Mouse (Mus musculus) forebrain, embryonic 11.5 days (tissue): ENCODE data around the gene Tnik. TPM values are rescaled to one million over a fixed set of nuclear protein-coding genes. Genes with fewer than 3 reads are reported as not detected.

Experiments
- ATAC-seq: fragments of 200-750 bp; cut with Nextera tagmentation; replicated peaks from 2 replicates; pipeline ENCODE4 v1.8.0; 2017; ENCODE audit warnings: moderate TSS enrichment; ENCODE audit not compliant: low FRiP score
- DNase-seq: peaks from one replicate; pipeline ENCODE4 v3.0.0-alpha.2; 2017; ENCODE audit warnings: low spot score
- H3K27ac ChIP-seq: fragments of 300-500 bp; sonication (generic); 2 replicates; pipeline ENCODE4 v1.5.1; 2014; ENCODE audit warnings: low read depth, low read length
- H3K27me3 ChIP-seq: fragments of 300-500 bp; sonication (generic); 2 replicates; pipeline ENCODE4 v1.6.1; 2014; ENCODE audit warnings: mild to moderate bottlenecking, low read length, mixed read lengths; ENCODE audit not compliant: control insufficient read depth, insufficient read depth
- H3K36me3 ChIP-seq: fragments of 300-500 bp; sonication (generic); 2 replicates; pipeline ENCODE4 v1.6.1; 2014; ENCODE audit warnings: mild to moderate bottlenecking, low read length, moderate library complexity, mixed read lengths; ENCODE audit not compliant: control insufficient read depth, insufficient read depth
- H3K4me1 ChIP-seq: fragments of 300-500 bp; sonication (generic); replicated peaks from 2 replicates; pipeline ENCODE4 v1.6.1; 2014; ENCODE audit warnings: low read length, mixed read lengths; ENCODE audit not compliant: control insufficient read depth, insufficient read depth
- H3K4me2 ChIP-seq: fragments of 300-500 bp; sonication (generic); 2 replicates; pipeline ENCODE4 v1.6.1; 2014; ENCODE audit warnings: low read depth, mild to moderate bottlenecking, low read length, moderate library complexity, mixed read lengths; ENCODE audit not compliant: severe bottlenecking
- H3K4me3 ChIP-seq: fragments of 300-500 bp; sonication (generic); 2 replicates; pipeline ENCODE4 v1.5.1; 2014; ENCODE audit warnings: low read depth, low read length
- H3K9ac ChIP-seq: fragments of 300-500 bp; sonication (generic); 2 replicates; pipeline ENCODE4 v1.6.1; 2014; ENCODE audit warnings: low read length
- H3K9me3 ChIP-seq: fragments of 300-500 bp; sonication (generic); 2 replicates; pipeline ENCODE4 v1.6.1; 2016; ENCODE audit warnings: low read length, mixed read lengths; ENCODE audit not compliant: control insufficient read depth
- WGBS: fragments of 180-500 bp; shearing (Covaris S2); extraction: QIAGEN DNeasy Blood & Tissue Kit; methylation state at CpG from one replicate; pipeline ENCODE4 v1.1.7; 2014; 5-methylcytosine and 5-hydroxymethylcytosine counted together
- polyA plus RNA-seq: library from polyadenylated mRNA; unstranded; fragments of >200 nt; fragmentation: Nextera tagmentation; extraction: Ambion mirVana; gene quantifications from 2 replicates; pipeline ENCODE4 v1.2.1, GENCODE M21; 2014

Tnik gene
- polyA plus RNA-seq, 1 experiment from 2014 or later: 21.7 TPM

DNA sequence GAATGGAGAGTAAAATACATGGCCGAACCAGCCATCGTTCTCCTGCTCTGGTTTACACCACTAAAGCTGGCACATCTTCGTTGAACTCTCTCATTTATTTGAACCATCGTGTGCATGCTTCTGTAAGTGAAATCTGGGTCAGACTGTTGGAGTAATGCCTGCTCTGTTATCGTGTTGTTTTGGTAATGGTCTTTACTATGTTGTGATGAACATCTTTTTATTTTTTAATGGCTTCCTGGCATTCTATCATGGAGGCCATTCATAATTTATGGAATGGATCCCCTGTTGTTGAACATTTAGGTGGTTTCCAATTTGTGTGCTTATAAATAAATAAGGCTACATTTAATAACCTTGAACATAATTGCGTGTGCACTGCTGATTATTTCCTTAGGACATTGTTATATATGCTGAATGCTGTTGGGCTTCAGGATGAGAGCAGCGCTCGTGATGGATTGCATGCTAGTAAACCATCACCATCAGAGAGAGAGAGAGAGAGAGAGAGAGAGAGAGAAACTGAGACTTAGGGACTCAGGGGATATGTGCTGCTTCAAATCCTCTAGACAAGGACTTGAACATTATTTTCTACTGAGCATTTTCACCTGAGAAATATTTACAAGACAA is 62.7 kb downstream of the Tnik start:
- Histone ChIP-seq H3K36me3 (no peaks in the 10 kb centered on the region), H3K27ac (no peak overlapping the region), H3K9me3 (no peaks in the 10 kb centered on the region), H3K27me3 (no peaks in the 10 kb centered on the region), H3K4me1 (no peaks in the 10 kb centered on the region), H3K4me3 (no peak overlapping the region), H3K4me2 (no peak overlapping the region), H3K9ac (no peak overlapping the region)
- DNase-seq: no peak
- no peak for ATAC-seq
- 89% methylated on average over 8 of the region's 8 CpGs for WGBS

DNA sequence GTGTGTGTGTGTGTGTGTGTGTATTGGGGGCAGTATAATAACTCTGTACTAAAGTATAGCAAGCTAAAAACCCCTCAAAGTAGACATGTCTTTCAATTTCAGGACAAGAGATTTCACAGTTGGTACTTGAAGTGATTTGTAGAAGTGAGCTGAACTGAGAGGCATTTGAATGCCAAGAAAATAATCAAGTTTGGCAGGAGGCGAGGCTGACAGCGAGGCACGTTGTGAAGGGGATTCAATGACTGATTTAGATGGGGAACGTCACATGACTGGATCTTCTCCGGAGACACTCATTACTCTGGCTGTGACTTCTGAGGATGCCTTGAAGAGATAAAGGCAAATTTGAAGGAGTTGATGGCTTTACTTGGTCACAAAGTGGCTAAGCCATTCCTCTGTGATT is 69.3 kb downstream of the Tnik start:
- DNase-seq: no peak

DNA sequence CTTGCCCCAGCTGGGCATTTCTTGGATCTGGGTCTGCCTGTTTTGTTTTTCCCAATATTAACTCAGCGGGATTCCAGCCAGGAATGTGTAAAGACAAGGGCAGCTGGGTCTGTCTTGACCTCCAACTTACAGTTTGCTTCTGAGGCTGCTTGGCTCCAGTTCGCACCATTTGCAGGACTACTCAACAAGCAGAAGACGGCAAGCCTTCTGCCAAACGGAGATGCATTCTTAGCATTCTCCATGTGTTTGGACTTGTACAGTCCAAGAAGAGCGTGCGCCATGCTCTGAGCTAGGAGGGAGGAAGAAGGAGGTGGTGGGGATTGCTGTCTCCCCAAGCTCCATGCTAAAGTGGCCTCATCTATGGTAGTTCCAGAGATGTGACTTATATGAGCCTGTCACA is 70.9 kb downstream of the Tnik start:
- DNase-seq (no peak), ATAC-seq (no peak)
- Histone ChIP-seq H3K27me3 (no peaks in the 10 kb centered on the region), H3K36me3 (no peaks in the 10 kb centered on the region), H3K27ac (no peak overlapping the region), H3K9ac (no peak overlapping the region), H3K4me3 (no peak overlapping the region), H3K9me3 (no peaks in the 10 kb centered on the region), H3K4me1 (no peaks in the 10 kb centered on the region), H3K4me2 (no peak overlapping the region)
- whole genome bisulfite sequencing: 84% methylated on average over 6 of the region's 6 CpGs

More for the DNA sequence above, 69.3 kb downstream of the Tnik start:
- Histone ChIP-seq H3K9me3 (no peaks in the 10 kb centered on the region), H3K4me3 (no peak overlapping the region), H3K4me2 (no peak overlapping the region), H3K27ac (no peak overlapping the region), H3K36me3 (no peaks in the 10 kb centered on the region), H3K4me1 (no peaks in the 10 kb centered on the region), H3K27me3 (no peaks in the 10 kb centered on the region), H3K9ac (no peak overlapping the region)
- 82% methylated on average over 5 of the region's 5 CpGs for WGBS
- no peak for ATAC-seq

DNA sequence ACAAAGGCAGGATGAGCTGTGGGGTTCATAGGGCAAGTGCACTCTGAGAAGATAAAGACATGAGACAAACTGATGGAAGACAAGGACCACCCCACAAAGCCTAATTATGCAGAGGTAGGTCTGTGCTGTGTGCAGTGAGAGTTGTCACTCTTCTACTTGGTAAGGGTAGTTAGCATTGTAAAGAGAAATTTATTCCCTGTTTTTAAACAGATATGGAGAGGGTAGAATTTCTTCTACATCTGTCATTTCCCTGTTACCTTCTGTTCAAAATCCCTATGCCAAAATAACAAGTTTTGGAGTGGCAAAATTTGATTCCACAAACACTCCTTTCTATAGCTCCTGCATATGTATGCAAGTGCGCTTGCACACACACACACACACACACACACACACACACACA is 71.5 kb downstream of the Tnik start:
- no peaks in the 10 kb centered on the region for H3K27me3 ChIP-seq
- WGBS: 100% methylated on average over 1 of the region's 1 CpGs
- H3K4me2 ChIP-seq: no peak overlapping the region
- H3K4me1 ChIP-seq: no peaks in the 10 kb centered on the region
- ATAC-seq (no peak), DNase-seq (no peak)
- no peak overlapping the region for H3K27ac ChIP-seq
- no peak overlapping the region for H3K9ac ChIP-seq
- no peaks in the 10 kb centered on the region for H3K9me3 ChIP-seq
- no peaks in the 10 kb centered on the region for H3K36me3 ChIP-seq
- H3K4me3 ChIP-seq: no peak overlapping the region

DNA sequence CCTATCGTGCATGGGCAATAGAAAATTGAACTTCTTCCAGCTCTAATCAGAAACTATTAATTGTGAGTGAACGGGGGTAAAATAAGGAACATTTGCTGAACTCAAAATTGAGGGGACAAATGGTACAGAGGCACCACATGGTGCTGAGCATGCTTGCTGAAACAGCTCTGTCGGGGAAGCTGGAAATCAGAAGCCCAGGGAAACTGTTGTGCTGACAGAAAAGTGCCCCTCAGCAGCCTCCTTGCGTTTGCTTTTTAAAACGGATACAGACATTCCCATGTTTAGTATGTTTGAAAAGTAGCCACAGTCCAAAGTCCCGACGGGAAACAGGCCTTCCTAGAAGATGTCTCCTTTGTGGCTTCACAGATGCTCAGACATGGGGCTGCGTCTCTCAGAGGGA is 77.1 kb downstream of the Tnik start:
- no peak for DNase-seq
- Histone ChIP-seq H3K9ac (no peak overlapping the region), H3K27me3 (no peaks in the 10 kb centered on the region), H3K4me1 (no peaks in the 10 kb centered on the region), H3K27ac (no peak overlapping the region), H3K4me3 (no peak overlapping the region), H3K4me2 (no peak overlapping the region), H3K9me3 (no peaks in the 10 kb centered on the region), H3K36me3 (no peaks in the 10 kb centered on the region)
- no peak for ATAC-seq
- 85% methylated on average over 8 of the region's 8 CpGs for WGBS

DNA sequence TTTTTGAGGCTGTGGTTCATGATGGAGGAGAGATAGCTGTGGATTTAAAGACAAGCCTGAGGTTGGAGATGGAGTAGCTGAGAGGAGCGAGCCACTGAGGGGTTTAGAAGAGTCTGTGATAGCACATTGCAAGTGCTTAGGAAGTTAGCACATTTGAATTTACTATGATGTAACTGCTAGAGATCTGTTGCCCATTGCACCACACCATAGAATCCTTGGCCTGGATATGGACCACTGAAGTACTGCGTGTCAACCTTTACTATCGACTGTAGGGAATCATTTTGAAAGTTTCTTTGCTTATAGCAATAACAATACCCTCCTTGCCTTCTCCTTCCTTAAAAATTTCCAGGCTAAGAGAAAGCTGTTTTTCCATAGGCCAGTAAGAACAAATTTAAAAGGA is 80.2 kb downstream of the Tnik start:
- WGBS: 94% methylated on average over 3 of the region's 3 CpGs

DNA sequence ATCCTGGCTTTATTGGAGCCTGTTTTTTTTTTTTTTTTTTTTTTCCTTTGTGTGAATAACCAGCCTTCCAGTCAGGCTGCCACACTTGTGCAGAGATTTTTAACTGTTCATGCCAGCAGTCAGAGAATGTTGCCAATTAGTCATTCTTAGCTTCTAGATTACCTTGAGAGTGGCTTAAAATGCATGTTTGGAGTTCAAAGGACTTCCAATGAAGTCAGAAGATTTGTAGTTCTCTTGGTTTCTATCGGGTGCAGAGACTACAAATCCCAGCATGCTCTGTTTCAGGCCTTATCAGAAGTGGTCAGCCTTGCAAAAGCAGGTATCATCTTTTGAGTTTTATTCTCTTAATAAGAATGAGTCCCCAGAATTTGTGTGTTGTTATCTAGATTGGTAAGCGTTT is 80.6 kb downstream of the Tnik start:
- H3K9ac ChIP-seq: no peak overlapping the region
- DNase-seq: no peak
- no peaks in the 10 kb centered on the region for H3K36me3 ChIP-seq
- no peak overlapping the region for H3K27ac ChIP-seq
- H3K27me3 ChIP-seq: no peaks in the 10 kb centered on the region
- H3K4me3 ChIP-seq: no peak overlapping the region
- H3K4me2 ChIP-seq: no peak overlapping the region
- H3K9me3 ChIP-seq: no peaks in the 10 kb centered on the region
- WGBS: 87% methylated on average over 2 of the region's 2 CpGs
- ATAC-seq: no peak
- no peaks in the 10 kb centered on the region for H3K4me1 ChIP-seq

More for the DNA sequence above, 80.2 kb downstream of the Tnik start:
- no peak for DNase-seq
- H3K9me3 ChIP-seq: no peaks in the 10 kb centered on the region
- no peaks in the 10 kb centered on the region for H3K27me3 ChIP-seq
- H3K36me3 ChIP-seq: no peaks in the 10 kb centered on the region
- no peak for ATAC-seq
- H3K4me1 ChIP-seq: no peaks in the 10 kb centered on the region
- H3K4me3 ChIP-seq: no peak overlapping the region
- H3K4me2 ChIP-seq: no peak overlapping the region
- H3K27ac ChIP-seq: no peak overlapping the region
- no peak overlapping the region for H3K9ac ChIP-seq

DNA sequence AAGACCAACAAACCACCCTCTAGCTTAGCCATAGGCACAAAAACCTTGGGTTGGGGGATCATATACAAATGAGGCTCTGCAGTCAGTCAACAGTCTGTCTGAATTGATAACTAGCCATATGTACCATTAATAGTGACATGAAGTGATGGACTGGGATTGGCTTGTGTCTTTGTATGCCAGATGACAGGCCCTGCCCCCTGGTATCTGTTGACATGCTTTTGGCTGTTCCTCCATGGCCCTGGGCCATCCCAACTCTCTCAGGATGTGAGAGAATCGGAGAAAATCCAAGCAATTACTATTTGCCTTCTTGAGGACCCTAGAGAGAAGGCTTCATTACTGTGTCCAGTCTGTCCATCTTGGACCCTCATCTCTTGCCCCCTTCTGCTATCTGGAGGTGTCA is 82.4 kb downstream of the Tnik start:
- Histone ChIP-seq H3K4me1 (no peaks in the 10 kb centered on the region), H3K4me2 (no peak overlapping the region), H3K27me3 (no peaks in the 10 kb centered on the region), H3K4me3 (no peak overlapping the region), H3K27ac (no peak overlapping the region), H3K9me3 (no peaks in the 10 kb centered on the region), H3K9ac (no peak overlapping the region), H3K36me3 (no peaks in the 10 kb centered on the region)
- WGBS: 84% methylated on average over 1 of the region's 1 CpGs
- DNase-seq (no peak), ATAC-seq (no peak)

DNA sequence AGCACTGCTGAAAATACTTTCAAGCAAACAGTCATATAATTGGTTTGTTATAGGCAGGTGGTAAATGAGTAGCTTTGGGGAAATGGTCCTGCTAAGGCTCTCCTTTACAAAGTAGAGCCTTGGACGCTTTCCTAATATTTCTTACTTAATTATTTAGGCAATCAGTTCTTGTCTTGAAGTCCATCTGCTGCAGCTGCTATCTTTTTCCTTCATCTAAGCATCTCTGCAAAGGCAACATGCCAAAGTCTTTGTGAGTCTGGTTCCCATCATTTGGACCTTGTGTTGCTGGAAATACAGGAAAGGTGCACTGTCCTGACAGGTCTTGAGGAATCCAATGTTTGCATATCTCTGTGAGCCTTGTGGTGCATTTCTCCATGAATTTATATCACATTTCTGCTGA is 82.9 kb downstream of the Tnik start:
- DNase-seq (no peak), ATAC-seq (no peak)

More for the DNA sequence above, 82.9 kb downstream of the Tnik start:
- 85% methylated on average over 1 of the region's 1 CpGs for WGBS
- no peaks in the 10 kb centered on the region for H3K4me1 ChIP-seq
- no peaks in the 10 kb centered on the region for H3K9me3 ChIP-seq
- H3K4me2 ChIP-seq: no peak overlapping the region
- H3K4me3 ChIP-seq: no peak overlapping the region
- no peak overlapping the region for H3K27ac ChIP-seq
- H3K27me3 ChIP-seq: no peaks in the 10 kb centered on the region
- no peak overlapping the region for H3K9ac ChIP-seq
- no peaks in the 10 kb centered on the region for H3K36me3 ChIP-seq
